Mouse (Mus musculus): ENCODE results near the gene Phospho1.

DNA sequence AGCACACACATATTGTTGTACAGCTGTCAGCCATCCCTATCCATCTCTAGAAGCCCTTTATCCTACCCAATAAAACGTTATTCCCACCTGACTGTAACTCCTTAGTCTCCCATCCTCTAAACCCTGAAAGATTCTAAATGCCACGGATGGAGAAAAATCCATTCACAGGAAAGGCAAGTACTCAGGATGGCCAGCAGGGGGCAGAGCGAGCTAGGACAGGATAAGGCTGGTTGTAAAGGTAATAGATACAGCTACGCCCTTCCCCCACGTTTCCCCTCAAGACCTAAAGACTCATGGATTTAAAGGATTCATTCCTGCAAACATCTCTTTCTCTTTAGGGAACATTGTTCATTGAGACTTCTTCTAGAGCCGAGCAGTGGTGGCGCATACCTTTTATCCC, 52.0 kb downstream of the Phospho1 start:
- peak; percentile 85; the same call in 1 of the 2 replicates for TF ChIP-seq CTCF (IDR thresholded peaks at IDR 0.05; ENCODE audit: extremely low read depth, insufficient read length, insufficient replicate concordance, low read depth, low read length)
- no peak for TF ChIP-seq POLR2A (IDR thresholded peaks at IDR 0.05; ENCODE audit: low read depth, low read length)

All from small intestine, adult 2 months (tissue).